Comparison of ENCODE assay signal across 21 mouse cellular contexts in the genomic region with DNA sequence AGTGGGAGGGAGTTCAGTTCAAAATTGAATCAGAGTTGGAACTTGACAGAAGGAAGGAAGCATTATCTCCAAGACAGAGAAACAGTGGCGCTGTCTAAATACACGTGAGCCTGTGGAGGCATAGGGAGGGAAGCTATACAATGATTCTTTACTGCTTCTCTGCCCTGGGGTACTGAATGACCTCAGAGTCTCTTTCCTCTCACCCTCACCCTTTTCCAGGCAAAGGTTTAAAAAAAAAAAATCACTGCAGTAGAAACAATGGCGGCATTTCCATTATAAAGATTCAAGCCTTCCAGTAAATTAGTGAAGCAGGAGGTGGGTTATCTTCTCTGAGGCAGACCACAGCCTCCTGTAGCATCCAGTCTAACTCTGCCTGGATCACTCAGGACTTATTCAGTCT.
DNase-seq lines count a peak whose midpoint lies in the region; TF ChIP-seq lines count a peak whose summit lies in the region.
"Had no signal": no experiment of that assay in that cellular context is flagged by ENCODE, and none has a peak within 500 bp of the region (broad histone marks: within the 10 kb centered on the region; RNA-seq: fewer than 3 reads in every experiment).

No protein-coding gene starts in this region.

- no peak for TF ChIP-seq CTCF in ES-Bruce4 (IDR thresholded peaks at IDR 0.05; ENCODE audit: low read depth, low read length)

- peak overlapping the region; percentile 32; the same call in 1 of the 2 replicates for H3K27ac ChIP-seq in ES-Bruce4 (ENCODE audit: insufficient read depth, low read length)
- H3K27ac ChIP-seq: embryonic facial prominence, embryonic 10.5 days; embryonic facial prominence, embryonic 12.5 days; forebrain, embryonic 13.5 days; forebrain, embryonic 15.5 days had no signal

- no peaks in the 10 kb centered on the region for H3K9me3 ChIP-seq in ES-Bruce4 (replicated peaks; ENCODE audit: control insufficient read depth, insufficient read depth, low read length, poor library complexity, severe bottlenecking)
- H3K9me3 ChIP-seq: embryonic facial prominence, embryonic 10.5 days; embryonic facial prominence, embryonic 12.5 days; forebrain, embryonic 13.5 days; forebrain, embryonic 15.5 days; G1E had no signal

- H3K4me1 ChIP-seq in ES-Bruce4 (ENCODE audit: control insufficient read depth, insufficient read depth, low read length) = peaks cover 2% of the 10 kb centered on the region
- H3K4me1 ChIP-seq: forebrain, embryonic 15.5 days had no signal

- no peaks in the 10 kb centered on the region for H3K27me3 ChIP-seq in ES-Bruce4 (ENCODE audit: control insufficient read depth, insufficient read depth, low read length, poor library complexity, severe bottlenecking)
- H3K27me3 ChIP-seq: embryonic facial prominence, embryonic 12.5 days; forebrain, embryonic 13.5 days; forebrain, embryonic 15.5 days had no signal

- no peak overlapping the region for H3K4me3 ChIP-seq in ES-Bruce4 (ENCODE audit: low read depth, low read length)
- H3K4me3 ChIP-seq: embryonic facial prominence, embryonic 10.5 days; embryonic facial prominence, embryonic 12.5 days; forebrain, embryonic 13.5 days; forebrain, embryonic 15.5 days had no signal

- peak; percentile 80 for DNase-seq in ES-CJ7 (ENCODE audit: low read depth, low spot score)
- DNase-seq in R1 (ENCODE audit: low read depth, low spot score) = peak; percentile 49
- peak; percentile 77 for DNase-seq in ZHBTc4 (ENCODE audit: low read depth, low spot score)
- no peak for DNase-seq in cerebellum, adult 18-20 months
- no peak for DNase-seq in adrenal gland, postnatal 10 days
- no peak for DNase-seq in gastrocnemius, postnatal 10 days
- DNase-seq: adrenal gland, adult 2 months; adrenal gland, postnatal 14 days; adrenal gland, postnatal 36 days; cerebellum, adult 11 months; cerebellum, adult 2 months; cerebellum, adult 9-10 months; cerebellum, postnatal 10 days; cerebellum, postnatal 25 days; forebrain, postnatal 0 days had no signal

- no peak for TF ChIP-seq POLR2A in ES-Bruce4 (IDR thresholded peaks at IDR 0.05; ENCODE audit: insufficient read depth, low read length)

- no peak for TF ChIP-seq EP300 in ES-Bruce4 (IDR thresholded peaks at IDR 0.05; ENCODE audit: insufficient read depth, low read depth, low read length)

- no peak overlapping the region for H3K9ac ChIP-seq in ES-Bruce4 (ENCODE audit: low read depth, poor library complexity, severe bottlenecking)
- H3K9ac ChIP-seq: embryonic facial prominence, embryonic 12.5 days; forebrain, embryonic 13.5 days; forebrain, embryonic 15.5 days; forebrain, postnatal 0 days had no signal

- no peaks in the 10 kb centered on the region for H3K36me3 ChIP-seq in ES-Bruce4 (ENCODE audit: control insufficient read depth, insufficient read depth, low read length, poor library complexity, severe bottlenecking)
- H3K36me3 ChIP-seq: embryonic facial prominence, embryonic 10.5 days; embryonic facial prominence, embryonic 12.5 days; forebrain, embryonic 15.5 days; G1E had no signal

Comparison
In these comparisons a context has a peak if more than half of its experiments do, and no peak if none do; other contexts are left out.
1. DNase-seq: peak in ES-CJ7 (single experiment), R1 (single experiment) and ZHBTc4 (single experiment); none in cerebellum, adult 18-20 months (0 of 2), adrenal gland, postnatal 10 days (single experiment) and gastrocnemius, postnatal 10 days (single experiment).